Mouse (Mus musculus) liver, adult 2 months (tissue): ENCODE results near the gene Kcnip4. TPM values are rescaled to one million over a fixed set of nuclear protein-coding genes. Genes with fewer than 3 reads are reported as not detected.

Experiments
- DNase-seq: peaks from one replicate; pipeline ENCODE4 v3.0.0-alpha.2; 2011; ENCODE audit warnings: low read depth, low spot score; ENCODE audit errors: extremely low read depth
- H3K27ac ChIP-seq: fragments of 200-500 bp; replicated peaks from 2 replicates; pipeline ENCODE4 v1.5.1; 2012; ENCODE audit warnings: low read depth, mild to moderate bottlenecking, control low read depth, inconsistent platforms, low read length; ENCODE audit not compliant: insufficient read depth
- H3K27me3 ChIP-seq: fragments of 200-500 bp; 2 replicates; pipeline ENCODE4 v1.6.1; 2012; ENCODE audit warnings: mild to moderate bottlenecking, moderate library complexity, low read length, inconsistent platforms; ENCODE audit not compliant: control insufficient read depth, insufficient read depth
- H3K36me3 ChIP-seq: fragments of 200-500 bp; 2 replicates; pipeline ENCODE4 v1.6.1; 2012; ENCODE audit warnings: low read length, inconsistent platforms; ENCODE audit not compliant: control insufficient read depth, insufficient read depth
- H3K4me1 ChIP-seq: fragments of 200-500 bp; 2 replicates; pipeline ENCODE4 v1.6.1; 2011; ENCODE audit warnings: low read length; ENCODE audit not compliant: control insufficient read depth, insufficient read depth
- H3K4me3 ChIP-seq: fragments of 200-500 bp; 2 replicates; pipeline ENCODE4 v1.5.1; 2011; ENCODE audit warnings: low read depth, mild to moderate bottlenecking, control low read depth, low read length, moderate library complexity; ENCODE audit not compliant: insufficient read depth
- H3K79me2 ChIP-seq: fragments of 200-500 bp; 2 replicates; pipeline ENCODE4 v1.6.1; 2012; ENCODE audit warnings: inconsistent platforms, mild to moderate bottlenecking, low read length, moderate library complexity; ENCODE audit not compliant: control insufficient read depth, insufficient read depth
- H3K9ac ChIP-seq: fragments of 200-500 bp; 2 replicates; pipeline ENCODE4 v1.6.1; 2012; ENCODE audit warnings: low read depth, mild to moderate bottlenecking, control low read depth, inconsistent platforms, low read length
- CTCF ChIP-seq: fragments of 200-500 bp; IDR thresholded peaks from 2 replicates; pipeline ENCODE4 v1.5.1; 2011; ENCODE audit warnings: low read depth, low read length, control low read depth
- POLR2A ChIP-seq: fragments of 200-500 bp; IDR thresholded peaks from 2 replicates; pipeline ENCODE4 v1.6.1; 2011; ENCODE audit warnings: low read length, control low read depth; ENCODE audit not compliant: insufficient read depth; ENCODE audit errors: extremely low read depth
- WGBS: fragments of 180-500 bp; shearing (Covaris S2); methylation state at CpG from one replicate; pipeline ENCODE4 v1.1.7; 2018; 5-methylcytosine and 5-hydroxymethylcytosine counted together
- polyA plus RNA-seq: library from polyadenylated mRNA; depleted of rRNA; stranded (reverse); fragments of >200 nt; gene quantifications from 2 replicates; pipeline ENCODE4 v1.2.3, GENCODE M21; 2012
- total RNA-seq: library from RNA; depleted of rRNA; stranded (reverse); fragments of >200 nt; gene quantifications from 2 replicates; pipeline ENCODE4 v1.2.3, GENCODE M21; 2014

The Kcnip4 gene
- total and polyA plus RNA-seq, 2 experiments = not detected

DNA sequence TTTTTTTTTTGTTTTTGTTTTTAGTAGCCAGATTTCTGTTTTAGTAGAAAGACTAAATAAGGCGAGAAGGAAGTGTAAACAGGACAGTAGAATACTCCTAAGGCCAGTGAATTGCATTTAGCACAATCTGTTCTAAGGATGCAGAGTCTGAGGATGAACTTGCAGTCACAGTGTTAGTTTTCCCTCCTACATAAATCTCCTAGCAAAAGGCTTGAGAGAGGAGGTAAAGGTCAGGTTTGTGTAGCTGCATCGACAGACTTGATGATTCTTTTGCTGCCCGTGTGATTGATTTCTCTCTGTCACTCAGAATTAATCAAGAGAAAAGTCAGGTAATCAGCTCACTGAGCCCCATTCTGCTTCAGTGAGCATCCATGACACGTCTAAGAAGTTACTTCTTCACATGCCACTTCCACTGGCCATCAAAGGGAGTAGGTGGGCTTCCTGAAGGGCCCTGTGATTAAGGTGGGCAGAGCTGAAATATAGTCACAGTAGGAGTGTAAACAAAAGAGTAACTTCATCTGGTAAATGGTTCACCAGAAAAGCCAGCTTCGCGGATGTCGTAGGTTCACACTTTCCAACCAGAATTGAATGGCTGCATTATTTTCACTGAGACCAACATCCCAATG, 1183.8 kb downstream of the Kcnip4 start:
- DNase-seq = no peak
- 29% methylated on average over 7 of the region's 7 CpGs for WGBS
- Histone ChIP-seq H3K27me3 (no peaks in the 10 kb centered on the region), H3K36me3 (no peaks in the 10 kb centered on the region), H3K79me2 (no peaks in the 10 kb centered on the region), H3K4me3 (no peak overlapping the region), H3K4me1 (no peaks in the 10 kb centered on the region), H3K9ac (no peak overlapping the region), H3K27ac (no peak overlapping the region)
- TF ChIP-seq CTCF (no peak), POLR2A (no peak)
